Mouse (Mus musculus) midbrain, postnatal 0 days (tissue): ENCODE measurements around the gene Pld6. TPM values are rescaled to one million over a fixed set of nuclear protein-coding genes. Genes with fewer than 3 reads are reported as not detected.

ENCODE experiments used
- ATAC-seq: fragments of 200-750 bp; cut with Nextera tagmentation; 2 replicates; pipeline ENCODE4 v1.8.0; 2017; ENCODE audit warnings: moderate number of reproducible peaks, mild to moderate bottlenecking, moderate TSS enrichment, moderate library complexity; ENCODE audit not compliant: low FRiP score
- DNase-seq: peaks from one replicate; pipeline ENCODE4 v3.0.0-alpha.2; 2015; ENCODE audit warnings: low spot score
- H3K27ac ChIP-seq: fragments of 300-500 bp; sonication (generic); 2 replicates; pipeline ENCODE4 v1.5.1; 2014; ENCODE audit warnings: low read depth, mild to moderate bottlenecking, low read length, mixed read lengths
- H3K27me3 ChIP-seq: fragments of 300-500 bp; sonication (generic); 2 replicates; pipeline ENCODE4 v1.6.1; 2014; ENCODE audit warnings: low read length, control low read depth, mixed read lengths; ENCODE audit not compliant: insufficient read depth
- H3K36me3 ChIP-seq: fragments of 300-500 bp; sonication (generic); 2 replicates; pipeline ENCODE4 v1.6.1; 2014; ENCODE audit warnings: low read length, control low read depth, mixed read lengths; ENCODE audit not compliant: insufficient read depth
- H3K4me1 ChIP-seq: fragments of 300-500 bp; sonication (generic); 2 replicates; pipeline ENCODE4 v1.6.1; 2014; ENCODE audit warnings: mild to moderate bottlenecking, control low read depth, antibody characterized with exemption, low read length, mixed read lengths; ENCODE audit not compliant: insufficient read depth
- H3K4me2 ChIP-seq: fragments of 300-500 bp; sonication (generic); 2 replicates; pipeline ENCODE4 v1.6.1; 2014; ENCODE audit warnings: low read depth, mild to moderate bottlenecking, low read length, mixed read lengths; ENCODE audit not compliant: poor library complexity, severe bottlenecking
- H3K4me3 ChIP-seq: fragments of 300-500 bp; sonication (generic); 2 replicates; pipeline ENCODE4 v1.5.1; 2014; ENCODE audit warnings: low read depth, mild to moderate bottlenecking, low read length, moderate library complexity
- H3K9ac ChIP-seq: fragments of 300-500 bp; sonication (generic); replicated peaks from 2 replicates; pipeline ENCODE4 v1.6.1; 2014; ENCODE audit warnings: mild to moderate bottlenecking, low read length, moderate library complexity, mixed read lengths; ENCODE audit not compliant: poor library complexity, severe bottlenecking
- H3K9me3 ChIP-seq: fragments of 300-500 bp; sonication (generic); 2 replicates; pipeline ENCODE4 v1.6.1; 2016; ENCODE audit warnings: low read length, control low read depth
- CTCF ChIP-seq: IDR thresholded peaks from 2 replicates; pipeline ENCODE4 v1.5.1; 2016; ENCODE audit warnings: antibody characterized with exemption, mild to moderate bottlenecking
- WGBS: fragments of 180-500 bp; shearing (Covaris S2); extraction: QIAGEN DNeasy Blood & Tissue Kit; methylation state at CpG from one replicate; pipeline ENCODE4 v1.1.7; 2014; 5-methylcytosine and 5-hydroxymethylcytosine counted together
- polyA plus RNA-seq: library from polyadenylated mRNA; unstranded; fragments of >200 nt; fragmentation: Nextera tagmentation; extraction: Ambion mirVana; gene quantifications from 2 replicates; pipeline ENCODE4 v1.2.1, GENCODE M21; 2015
- total RNA-seq: library from RNA; depleted of rRNA; stranded (reverse); fragments of >200 nt; gene quantifications from 2 replicates; pipeline ENCODE4 v1.2.3, GENCODE M21; 2014; rRNA removed

The Pld6 gene
- total RNA-seq (18.3 and 19.0 TPM in 2 replicates), polyA plus RNA-seq (26.2 and 32.2 TPM in 2 replicates)

DNA sequence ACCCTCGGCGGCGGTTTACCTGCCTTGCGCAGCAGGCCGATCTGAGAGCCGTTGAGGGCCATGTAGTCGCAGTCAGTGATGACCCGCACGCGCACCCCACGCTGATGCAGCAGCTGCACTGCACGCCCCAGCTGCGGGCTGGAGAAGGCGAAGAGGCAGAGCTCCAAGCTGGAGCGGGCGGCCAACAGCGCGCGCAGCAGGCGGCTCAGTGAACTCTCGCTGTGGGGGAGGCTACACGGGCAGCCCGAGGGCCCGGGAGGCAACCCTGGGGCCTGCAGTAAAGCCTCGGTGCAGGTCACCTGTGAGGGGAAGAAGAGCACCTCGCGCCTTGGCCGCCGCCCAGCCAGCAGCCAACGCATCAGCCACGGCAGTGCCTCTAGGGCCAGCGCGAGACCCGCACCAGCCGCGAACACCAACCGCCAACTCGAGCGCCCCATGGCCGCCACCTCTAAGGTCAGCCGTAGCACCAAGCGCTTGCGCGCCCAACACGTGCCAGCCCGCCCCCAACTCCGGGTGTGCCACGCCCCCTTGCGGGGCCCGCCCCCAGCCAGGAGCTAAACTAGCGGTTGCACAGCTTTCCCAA, at the start of gene Pld6:
TSS of gene Pld6 (minus strand) at position 447 of the 583 bp plus-strand sequence.
- WGBS = 2% methylated on average over 50 of the region's 51 CpGs
- H3K4me3 ChIP-seq = peak within 1 kb of the TSS; percentile 48
- TF ChIP-seq CTCF = no peak
- ATAC-seq (peak; percentile 77), DNase-seq (peak; percentile 58)
- H3K27me3 ChIP-seq = no peaks in the 10 kb centered on the region
- H3K9me3 ChIP-seq = no peaks in the 10 kb centered on the region
- H3K4me2 ChIP-seq = peak within 1 kb of the TSS; percentile 86
- peak within 1 kb of the TSS; percentile 62 for H3K9ac ChIP-seq
- H3K27ac ChIP-seq = peak within 1 kb of the TSS; percentile 27; the same call in 1 of the 2 replicates
- peaks cover 6% of the 10 kb centered on the region for H3K36me3 ChIP-seq
- 0 out of 2 replicates have a peak, but pooled peaks cover 2% of the 10 kb centered on the region for H3K4me1 ChIP-seq

DNA sequence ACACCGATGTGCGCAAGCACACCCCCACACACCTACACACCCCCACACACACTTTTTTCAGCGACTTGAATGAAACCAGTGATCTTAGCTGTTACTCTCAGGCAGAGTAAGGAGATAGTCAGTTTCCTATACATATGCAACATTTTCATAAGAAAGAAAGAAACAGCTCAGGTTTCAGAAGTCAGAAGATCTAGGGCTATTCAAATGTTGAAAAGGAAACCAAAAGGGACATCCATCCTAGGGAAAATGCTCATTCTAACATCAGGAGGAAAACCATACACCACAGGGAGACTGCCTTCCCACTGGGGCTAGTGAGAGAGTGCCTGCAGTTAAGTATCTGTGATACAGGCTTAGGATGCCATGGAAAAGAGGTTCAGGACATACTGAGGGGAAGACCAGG, 34.2 kb upstream of the Pld6 start:
- WGBS = 90% methylated on average over 3 of the region's 3 CpGs
- ATAC-seq = no peak

DNA sequence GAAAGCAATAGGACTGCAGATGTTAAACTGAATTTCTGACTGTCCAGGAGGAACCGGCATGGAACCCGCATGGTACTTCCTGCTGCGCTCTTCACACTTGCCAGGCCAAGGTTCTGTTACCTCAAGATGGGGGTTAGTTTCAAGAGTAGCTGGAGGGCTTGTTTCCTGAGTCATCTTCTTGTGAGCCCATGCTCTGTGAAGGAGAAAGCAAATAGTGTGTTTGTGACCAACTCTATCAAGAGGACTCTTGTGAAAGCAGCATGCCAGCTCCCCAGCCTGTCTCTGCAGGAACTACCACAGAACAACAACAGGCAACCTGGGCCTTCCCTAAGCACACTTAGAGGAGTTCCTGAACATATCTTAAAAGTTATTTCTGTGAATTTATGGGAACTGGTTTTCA, 30.5 kb upstream of the Pld6 start:
- H3K36me3 ChIP-seq = peaks cover 60% of the 10 kb centered on the region

More for the DNA sequence above, 34.2 kb upstream of the Pld6 start:
- no peak overlapping the region for H3K27ac ChIP-seq
- no peak for DNase-seq
- H3K27me3 ChIP-seq = no peaks in the 10 kb centered on the region
- H3K4me2 ChIP-seq = no peak overlapping the region
- TF ChIP-seq CTCF = no peak
- H3K9me3 ChIP-seq = no peaks in the 10 kb centered on the region
- peaks cover 76% of the 10 kb centered on the region for H3K36me3 ChIP-seq
- H3K4me3 ChIP-seq = no peak overlapping the region
- H3K4me1 ChIP-seq = no peaks in the 10 kb centered on the region
- H3K9ac ChIP-seq = no peak overlapping the region

DNA sequence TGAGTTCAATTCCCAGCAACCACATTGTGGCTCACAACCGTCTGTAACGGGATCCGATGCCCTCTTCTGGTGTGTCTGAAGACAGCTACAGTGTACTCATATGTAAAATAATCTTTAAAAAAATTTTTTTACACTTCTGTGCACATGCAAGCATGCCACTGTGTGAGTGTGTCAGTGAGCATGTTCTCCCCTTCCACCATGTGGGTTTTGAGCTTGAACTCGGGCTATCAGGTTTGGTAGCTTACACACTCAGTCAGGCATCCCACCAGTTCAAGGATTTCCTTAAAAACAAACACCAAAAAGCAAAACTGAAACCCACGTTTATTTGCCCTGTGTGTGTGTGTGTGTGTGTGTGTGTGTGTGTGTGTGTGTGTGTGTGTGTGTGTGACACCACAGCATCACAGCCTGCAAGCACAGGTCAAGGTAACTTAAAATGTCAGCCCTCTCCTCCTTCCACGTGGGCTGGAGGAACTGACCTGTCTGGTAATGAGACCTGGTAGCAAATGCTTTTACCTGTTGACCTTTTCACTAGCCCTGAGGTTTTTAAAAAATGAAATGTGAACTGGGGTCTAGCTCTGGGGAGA, 28.1 kb upstream of the Pld6 start:
- Histone ChIP-seq H3K9ac (no peak overlapping the region), H3K4me1 (no peaks in the 10 kb centered on the region), H3K4me3 (no peak overlapping the region), H3K9me3 (no peaks in the 10 kb centered on the region), H3K27me3 (no peaks in the 10 kb centered on the region), H3K36me3 (peaks cover 47% of the 10 kb centered on the region; the same call in 1 of the 2 replicates), H3K4me2 (no peak overlapping the region), H3K27ac (no peak overlapping the region)
- 86% methylated on average over 6 of the region's 6 CpGs for WGBS
- TF ChIP-seq CTCF = no peak
- ATAC-seq (no peak), DNase-seq (no peak)

More for the DNA sequence above, 30.5 kb upstream of the Pld6 start:
- H3K9ac ChIP-seq = no peak overlapping the region
- DNase-seq (no peak), ATAC-seq (no peak)
- no peak overlapping the region for H3K4me3 ChIP-seq
- TF ChIP-seq CTCF = no peak
- no peak overlapping the region for H3K4me2 ChIP-seq
- H3K4me1 ChIP-seq = no peaks in the 10 kb centered on the region
- 97% methylated on average over 3 of the region's 3 CpGs for WGBS
- no peaks in the 10 kb centered on the region for H3K9me3 ChIP-seq
- H3K27ac ChIP-seq = no peak overlapping the region
- H3K27me3 ChIP-seq = no peaks in the 10 kb centered on the region

DNA sequence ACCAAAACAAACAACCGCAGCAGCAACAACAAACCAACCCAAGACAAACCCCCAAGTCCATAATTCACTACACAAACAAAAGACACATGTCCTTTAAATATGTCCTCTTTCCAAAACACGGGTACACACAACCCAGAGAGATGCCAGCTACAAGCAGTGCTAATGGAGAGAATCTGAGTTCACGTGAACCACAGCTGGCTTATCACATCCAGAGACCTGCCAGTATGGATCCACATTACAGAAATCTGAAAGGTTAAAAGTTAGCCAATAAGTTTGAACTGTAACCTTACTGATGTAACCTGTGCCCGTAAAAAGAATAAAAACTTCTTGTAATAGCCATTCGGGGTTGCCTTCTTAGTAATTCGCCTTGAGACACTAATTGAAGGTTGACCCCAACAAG, 27.5 kb upstream of the Pld6 start:
- DNase-seq (no peak), ATAC-seq (no peak)
- H3K4me2 ChIP-seq = no peak overlapping the region
- TF ChIP-seq CTCF = no peak
- H3K9ac ChIP-seq = no peak overlapping the region
- H3K9me3 ChIP-seq = no peaks in the 10 kb centered on the region
- H3K27me3 ChIP-seq = no peaks in the 10 kb centered on the region
- H3K4me3 ChIP-seq = no peak overlapping the region
- no peaks in the 10 kb centered on the region for H3K4me1 ChIP-seq
- H3K36me3 ChIP-seq = peaks cover 41% of the 10 kb centered on the region; the same call in 1 of the 2 replicates
- no peak overlapping the region for H3K27ac ChIP-seq
- WGBS = 95% methylated on average over 6 of the region's 6 CpGs

DNA sequence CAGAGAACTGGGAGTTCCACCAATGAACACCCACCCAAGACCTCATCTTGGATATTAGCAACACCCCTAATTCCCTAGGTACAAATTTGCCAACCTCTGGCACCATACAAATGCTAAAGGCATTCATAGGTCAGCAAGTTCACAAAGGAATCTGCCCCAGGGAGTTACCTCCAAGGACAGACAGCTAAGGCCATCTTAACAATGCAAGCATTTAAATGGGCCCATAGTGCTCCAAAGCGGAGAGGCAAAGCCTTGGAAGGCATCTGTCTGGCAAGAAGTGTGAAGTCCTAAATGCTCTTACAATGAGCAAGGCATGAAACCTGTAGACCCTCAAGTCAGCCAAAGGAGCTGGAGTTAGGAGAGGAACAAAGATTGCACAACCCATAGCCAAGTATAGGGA, 26.9 kb upstream of the Pld6 start:
- peaks cover 35% of the 10 kb centered on the region; the same call in 1 of the 2 replicates for H3K36me3 ChIP-seq
- DNase-seq (no peak), ATAC-seq (no peak)
- H3K9ac ChIP-seq = no peak overlapping the region
- H3K4me1 ChIP-seq = no peaks in the 10 kb centered on the region
- no peak for TF ChIP-seq CTCF
- no peak overlapping the region for H3K4me2 ChIP-seq
- 70% methylated on average over 1 of the region's 1 CpGs for WGBS
- H3K27me3 ChIP-seq = no peaks in the 10 kb centered on the region
- no peak overlapping the region for H3K27ac ChIP-seq
- no peak overlapping the region for H3K4me3 ChIP-seq
- no peaks in the 10 kb centered on the region for H3K9me3 ChIP-seq
